Mouse (Mus musculus) neural tube, embryonic 13.5 days (tissue): ENCODE results near the gene Fam43a. TPM values are rescaled to one million over a fixed set of nuclear protein-coding genes. Genes with fewer than 3 reads are reported as not detected.

Experiments
- ATAC-seq: fragments of 200-750 bp; cut with Nextera tagmentation; 2 replicates; pipeline ENCODE4 v1.8.0; 2017; ENCODE audit warnings: low read depth, mild to moderate bottlenecking, moderate TSS enrichment, moderate library complexity
- H3K27ac ChIP-seq: fragments of 300-500 bp; sonication (generic); replicated peaks from 2 replicates; pipeline ENCODE4 v1.5.1; 2015; ENCODE audit warnings: moderate library complexity, mild to moderate bottlenecking, inconsistent platforms
- H3K27me3 ChIP-seq: fragments of 300-500 bp; sonication (generic); 2 replicates; pipeline ENCODE4 v1.6.1; 2015; ENCODE audit warnings: mild to moderate bottlenecking, inconsistent platforms
- H3K36me3 ChIP-seq: fragments of 300-500 bp; sonication (generic); 2 replicates; pipeline ENCODE4 v1.6.1; 2015; ENCODE audit warnings: mild to moderate bottlenecking, inconsistent platforms
- H3K4me1 ChIP-seq: fragments of 300-500 bp; sonication (generic); replicated peaks from 2 replicates; pipeline ENCODE4 v1.6.1; 2015; ENCODE audit warnings: inconsistent platforms
- H3K4me2 ChIP-seq: fragments of 300-500 bp; sonication (generic); 2 replicates; pipeline ENCODE4 v1.6.1; 2015; ENCODE audit warnings: inconsistent platforms, mild to moderate bottlenecking, moderate library complexity
- H3K4me3 ChIP-seq: fragments of 300-500 bp; sonication (generic); 2 replicates; pipeline ENCODE4 v1.5.1; 2015; ENCODE audit warnings: mild to moderate bottlenecking, inconsistent platforms
- H3K9ac ChIP-seq: fragments of 300-500 bp; sonication (generic); 2 replicates; pipeline ENCODE4 v1.6.1; 2015; ENCODE audit warnings: moderate library complexity, mild to moderate bottlenecking, inconsistent platforms
- H3K9me3 ChIP-seq: fragments of 300-500 bp; sonication (generic); 2 replicates; pipeline ENCODE4 v1.6.1; 2016; ENCODE audit warnings: inconsistent platforms
- WGBS: fragments of 180-500 bp; shearing (Covaris S2); methylation state at CpG from one replicate; pipeline ENCODE4 v1.1.7; 2015; 5-methylcytosine and 5-hydroxymethylcytosine counted together
- polyA plus RNA-seq: library from polyadenylated mRNA; unstranded; fragments of >200 nt; fragmentation: Nextera tagmentation; extraction: Ambion mirVana; gene quantifications from 2 replicates; pipeline ENCODE4 v1.2.1, GENCODE M21; 2015

Fam43a gene
- polyA plus RNA-seq, 1 experiment from 2014 or later, result 20.2 TPM

DNA sequence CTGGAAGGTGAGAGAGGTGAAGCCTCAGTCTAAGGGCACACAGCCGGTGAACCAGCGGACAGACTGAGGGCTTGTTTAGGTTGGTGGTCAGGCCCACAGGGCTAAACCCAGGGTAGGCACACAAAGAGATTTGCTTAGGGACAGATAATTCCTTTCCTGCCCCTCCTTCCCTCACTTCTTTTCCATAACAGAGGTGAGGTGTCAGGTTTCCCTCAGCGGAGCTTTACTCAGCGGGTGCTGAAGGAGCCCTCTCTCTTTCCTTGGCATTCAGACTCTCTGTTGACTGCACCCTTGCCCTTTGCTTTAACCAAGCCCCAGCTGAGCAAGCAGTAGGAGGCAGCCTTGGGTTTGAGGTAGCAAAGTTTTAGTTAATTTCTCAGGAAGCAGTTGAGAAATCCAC is 41.9 kb downstream of the Fam43a start:
- H3K36me3 ChIP-seq, result no peaks in the 10 kb centered on the region
- WGBS, result 36% methylated on average over 4 of the region's 4 CpGs
- no peak for ATAC-seq

DNA sequence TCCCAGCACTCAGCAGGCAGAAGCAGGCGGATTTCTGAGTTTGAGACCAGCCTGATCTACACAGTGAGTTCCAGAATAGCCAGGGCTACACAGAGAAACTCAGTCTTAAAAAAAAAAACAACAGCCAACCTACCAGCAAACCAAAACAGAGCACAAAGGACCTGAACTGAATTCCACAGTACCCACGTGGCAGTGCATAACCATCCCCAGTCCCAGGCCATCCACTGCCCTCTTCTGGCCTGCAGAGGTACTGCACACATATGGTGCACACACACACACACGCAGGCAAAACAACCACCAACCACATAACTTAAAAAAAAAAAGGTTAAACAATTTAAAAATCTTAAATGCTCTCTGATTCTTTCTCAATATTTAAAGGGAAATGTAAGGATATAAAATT is 42.7 kb downstream of the Fam43a start:
- Histone ChIP-seq H3K27me3 (no peaks in the 10 kb centered on the region), H3K4me3 (no peak overlapping the region), H3K9me3 (peaks cover 4% of the 10 kb centered on the region; the same call in 1 of the 2 replicates), H3K4me1 (peaks cover 9% of the 10 kb centered on the region), H3K27ac (no peak overlapping the region), H3K9ac (no peak overlapping the region), H3K4me2 (no peak overlapping the region), H3K36me3 (no peaks in the 10 kb centered on the region)
- ATAC-seq, result no peak
- WGBS, result 77% methylated on average over 3 of the region's 3 CpGs

More for the DNA sequence above, 41.9 kb downstream of the Fam43a start:
- peaks cover 4% of the 10 kb centered on the region; the same call in 1 of the 2 replicates for H3K9me3 ChIP-seq
- no peak overlapping the region for H3K4me2 ChIP-seq
- H3K27ac ChIP-seq, result no peak overlapping the region
- no peak overlapping the region for H3K9ac ChIP-seq
- no peak overlapping the region for H3K4me3 ChIP-seq
- no peaks in the 10 kb centered on the region for H3K27me3 ChIP-seq
- H3K4me1 ChIP-seq, result peaks cover 8% of the 10 kb centered on the region

DNA sequence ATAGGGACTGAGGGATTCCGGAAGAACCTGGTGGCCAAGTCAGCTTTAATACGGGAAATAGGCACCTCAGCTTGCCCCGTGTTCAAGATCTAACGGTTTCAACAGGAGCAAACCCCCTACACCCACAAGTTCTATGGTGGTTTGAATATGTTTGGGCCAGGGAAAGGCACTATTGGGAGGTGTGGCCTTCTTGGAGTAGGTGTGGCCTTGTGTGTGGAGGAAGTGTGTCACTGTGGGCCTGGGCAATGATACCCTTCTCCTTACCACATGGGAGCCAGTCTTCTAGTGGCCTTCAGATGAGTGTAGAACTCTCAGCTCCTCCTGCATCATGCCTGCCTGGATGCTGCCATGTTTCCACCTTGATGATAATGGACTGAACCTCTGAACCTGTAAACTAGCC is 45.5 kb downstream of the Fam43a start:
- Histone ChIP-seq H3K9ac (no peak overlapping the region), H3K4me2 (no peak overlapping the region), H3K27me3 (no peaks in the 10 kb centered on the region), H3K4me3 (no peak overlapping the region), H3K9me3 (peaks cover 10% of the 10 kb centered on the region), H3K36me3 (no peaks in the 10 kb centered on the region), H3K4me1 (peaks cover 9% of the 10 kb centered on the region), H3K27ac (no peak overlapping the region)
- 94% methylated on average over 4 of the region's 4 CpGs for WGBS
- no peak for ATAC-seq

DNA sequence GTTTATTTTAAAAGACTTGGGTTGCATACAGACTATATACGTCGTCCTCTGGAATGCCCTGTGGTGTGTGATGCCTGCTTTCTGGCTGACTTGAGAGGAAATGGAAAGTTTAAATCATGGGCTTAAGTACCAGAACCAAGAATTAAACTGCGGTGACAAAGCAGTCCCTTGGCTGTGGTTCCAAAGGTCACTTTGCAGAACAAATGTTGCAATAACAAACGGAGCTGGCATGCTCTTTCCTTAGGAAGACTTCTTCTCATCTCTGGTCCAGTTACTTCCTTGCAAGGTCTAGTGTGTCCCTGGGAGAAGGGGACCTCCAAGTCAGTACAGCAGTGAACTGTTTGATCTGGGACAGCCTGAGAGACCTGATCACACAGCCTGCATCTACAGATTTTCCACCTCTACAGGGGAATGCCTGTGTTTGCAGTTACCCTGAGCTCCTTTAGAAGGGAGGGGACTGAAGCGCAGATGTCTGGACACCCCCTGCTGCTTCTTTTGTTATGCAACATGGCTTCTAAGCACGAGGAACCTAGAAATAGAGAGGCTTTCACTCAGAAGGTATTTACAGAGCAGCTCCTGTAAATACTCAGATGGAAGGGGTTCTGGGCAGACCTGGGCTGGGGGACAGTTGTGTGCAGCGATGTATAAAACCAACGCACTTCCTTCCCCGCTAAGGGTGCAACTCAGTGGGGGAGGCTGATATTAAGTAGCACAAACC is 46.5 kb downstream of the Fam43a start:
- Histone ChIP-seq H3K4me1 (peaks cover 9% of the 10 kb centered on the region), H3K27me3 (no peaks in the 10 kb centered on the region), H3K4me2 (no peak overlapping the region), H3K9me3 (peaks cover 10% of the 10 kb centered on the region), H3K27ac (no peak overlapping the region), H3K9ac (no peak overlapping the region), H3K4me3 (no peak overlapping the region), H3K36me3 (no peaks in the 10 kb centered on the region)
- 34% methylated on average over 9 of the region's 9 CpGs for WGBS
- ATAC-seq, result no peak

DNA sequence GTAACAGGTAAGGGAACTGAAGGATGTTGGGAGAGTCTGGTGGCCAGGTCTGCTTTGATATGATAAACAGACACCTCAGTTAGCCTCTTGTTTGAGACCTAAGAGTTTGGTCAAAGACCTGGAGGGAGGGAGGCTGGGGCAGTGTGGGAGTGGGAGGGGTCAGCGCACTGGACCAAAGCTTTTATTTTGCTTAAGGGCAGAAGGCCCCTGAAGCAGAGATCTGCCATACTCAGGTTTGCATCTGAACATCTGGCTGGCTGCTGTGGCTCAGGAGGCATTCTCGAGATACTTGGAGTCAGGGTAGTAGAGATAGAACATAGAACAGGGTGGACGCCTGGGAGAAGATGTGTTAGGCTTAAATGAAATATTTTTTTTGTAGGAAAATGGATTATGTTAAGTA is 47.3 kb downstream of the Fam43a start:
- Histone ChIP-seq H3K27me3 (no peaks in the 10 kb centered on the region), H3K4me3 (no peak overlapping the region), H3K4me1 (peaks cover 9% of the 10 kb centered on the region), H3K4me2 (no peak overlapping the region), H3K36me3 (no peaks in the 10 kb centered on the region), H3K9me3 (peaks cover 10% of the 10 kb centered on the region), H3K27ac (no peak overlapping the region), H3K9ac (no peak overlapping the region)
- 81% methylated on average over 3 of the region's 3 CpGs for WGBS
- no peak for ATAC-seq

DNA sequence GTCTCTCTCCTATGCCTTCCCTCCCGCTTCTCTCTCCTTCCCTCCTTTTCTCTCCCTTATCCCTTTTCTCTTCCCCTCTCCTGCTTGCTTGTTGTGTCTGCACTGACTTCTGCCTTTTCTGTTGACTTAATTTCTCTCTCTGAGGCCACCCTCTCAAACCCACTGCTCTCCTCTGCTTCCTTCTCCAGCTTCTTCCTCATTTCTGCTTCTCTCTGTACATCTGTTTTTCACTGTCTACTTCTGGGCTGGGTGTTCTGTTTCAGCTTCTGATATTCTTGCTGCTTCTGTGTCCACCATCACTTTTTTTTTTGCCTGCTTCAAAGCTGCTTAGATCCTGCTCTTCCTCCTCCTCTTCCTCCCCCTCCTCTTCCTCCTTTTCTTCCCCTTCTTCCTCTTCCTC is 51.8 kb downstream of the Fam43a start:
- Histone ChIP-seq H3K9me3 (peaks cover 6% of the 10 kb centered on the region), H3K27ac (no peak overlapping the region), H3K9ac (no peak overlapping the region), H3K4me1 (peaks cover 2% of the 10 kb centered on the region), H3K27me3 (no peaks in the 10 kb centered on the region), H3K4me2 (no peak overlapping the region), H3K36me3 (no peaks in the 10 kb centered on the region), H3K4me3 (no peak overlapping the region)
- WGBS, result 84% methylated on average over 1 of the region's 1 CpGs
- no peak for ATAC-seq

Other genes with a start within 250 kb of the Fam43a start
- 7.8 and 9.0 TPM in 2 replicates for gene Atp13a3, start 193.7 kb upstream of the Fam43a start, polyA plus RNA-seq
- gene Tmem44, start 48.9 kb upstream of the Fam43a start, polyA plus RNA-seq, result 61.3 and 69.3 TPM in 2 replicates
- gene Lsg1, start 12.1 kb upstream of the Fam43a start, polyA plus RNA-seq, result 52.4 and 54.5 TPM in 2 replicates